Mouse (Mus musculus) mouse embryonic stem cell (cell line): ENCODE measurements at regions not wholly inside any gene's neighbourhood (a gene's known extent, or its start where the extent isn't known, plus 50 kb on each side); places are given as distances from the start of the nearest gene placed in this dataset.

Source experiments
- in situ Hi-C, 2 experiments: fragments of 300-500 bp; cut with MboI; formaldehyde crosslinking; loops; 1 replicate in 1 of 2; 3 replicates in 1 of 2; pipeline ENCODE4 v1.14.3; 2019 to 2020; ENCODE audit warnings: low sequenced_read_pairs in 2 of 2, low pct_unique_long_range_greater_than_20kb in 1 of 2, mixed read lengths in 1 of 2; ENCODE audit not compliant: unreplicated experiment in 1 of 2

GRCm38 (mm10) chr13:47998495-47998894 lies 262.5 kb upstream of the Id4 start:
- in situ Hi-C loops: no loop called here

DNA sequence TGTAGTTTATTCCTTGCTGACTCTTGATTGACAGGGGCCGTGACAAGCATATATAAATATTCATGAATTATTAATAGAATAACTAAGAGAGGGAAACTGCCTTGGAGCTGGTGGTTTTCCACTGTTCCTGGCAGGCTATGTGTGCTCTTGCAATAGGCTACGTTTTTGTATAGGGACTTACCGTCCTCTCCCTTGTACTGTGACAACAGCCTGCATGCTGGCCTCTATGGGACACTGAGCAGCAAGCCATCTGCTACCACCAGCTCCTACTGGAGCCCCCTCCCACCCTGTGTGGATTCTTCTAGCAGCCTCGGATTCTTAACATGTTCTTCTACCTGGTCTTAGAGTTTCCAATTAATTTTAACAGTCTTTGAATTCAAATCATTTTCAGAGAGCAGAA lies 261.6 kb upstream of the Id4 start:
- in situ Hi-C loops: no loop called here

GRCm38 (mm10) chr13:48003126-48003525 lies 257.9 kb upstream of the Id4 start:
- in situ Hi-C loops: no loop called here

GRCm38 (mm10) chr13:48013336-48013750 lies 247.7 kb upstream of the Id4 start:
- in situ Hi-C loops: loop anchor here (10.0 kb wide), 1 partner anchor 451 kb away; no protein-coding TSS in a partner anchor

- in situ Hi-C loops: loop anchor here (10.0 kb wide), 1 partner anchor 450 kb away; no protein-coding TSS in a partner anchor
Observed at GRCm38 (mm10) chr13:48015296-48015695, 245.7 kb upstream of the Id4 start.

DNA sequence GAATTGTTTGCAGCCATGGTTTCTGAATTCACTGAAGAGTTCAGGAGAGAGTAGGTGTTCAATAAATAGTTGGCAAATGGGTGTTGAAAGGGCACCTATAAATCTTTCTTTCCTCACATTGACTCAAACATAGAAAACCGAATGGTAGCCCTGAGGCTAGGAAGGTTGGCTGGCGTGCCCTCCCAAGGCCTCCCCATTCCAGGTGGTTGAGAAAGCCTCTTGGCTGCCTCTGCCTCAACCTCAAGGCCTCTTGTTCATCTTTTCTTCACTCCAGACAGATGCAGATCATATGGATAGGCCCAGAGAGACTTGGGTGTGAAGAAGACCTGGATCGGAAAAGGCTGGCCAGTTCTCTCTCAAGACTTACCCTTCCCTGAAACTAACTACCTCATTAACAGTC lies 245.0 kb upstream of the Id4 start:
- in situ Hi-C loops: loop anchor here (10.0 kb wide), 1 partner anchor 449 kb away; no protein-coding TSS in a partner anchor

GRCm38 (mm10) chr13:48016606-48017005 lies 244.4 kb upstream of the Id4 start:
- in situ Hi-C loops: loop anchor here (10.0 kb wide), 1 partner anchor 448 kb away; no protein-coding TSS in a partner anchor

GRCm38 (mm10) chr13:48017649-48018048 lies 243.4 kb upstream of the Id4 start:
- in situ Hi-C loops: loop anchor here (10.0 kb wide), 1 partner anchor 447 kb away; no protein-coding TSS in a partner anchor

DNA sequence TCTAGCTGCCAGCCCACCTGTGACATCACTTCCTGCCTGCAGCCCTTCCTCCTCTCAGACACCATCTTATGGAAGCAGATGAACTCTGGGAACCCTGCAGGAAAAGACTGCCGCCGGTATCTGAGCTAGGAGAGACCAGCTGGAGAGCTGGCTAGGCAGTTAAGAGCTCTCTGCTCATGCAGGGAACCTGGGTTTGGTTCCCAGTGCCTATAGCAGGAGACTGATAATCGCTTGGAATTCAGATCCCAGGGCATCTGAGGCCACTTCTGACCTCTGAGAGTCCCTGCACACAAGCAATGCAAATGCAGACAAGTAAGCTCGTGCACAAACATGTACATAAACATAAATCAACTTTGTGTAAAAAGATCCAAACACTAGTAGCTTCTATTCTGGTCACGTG lies 242.4 kb upstream of the Id4 start:
- in situ Hi-C loops: loop anchor here (10.0 kb wide), 1 partner anchor 446 kb away; no protein-coding TSS in a partner anchor

DNA sequence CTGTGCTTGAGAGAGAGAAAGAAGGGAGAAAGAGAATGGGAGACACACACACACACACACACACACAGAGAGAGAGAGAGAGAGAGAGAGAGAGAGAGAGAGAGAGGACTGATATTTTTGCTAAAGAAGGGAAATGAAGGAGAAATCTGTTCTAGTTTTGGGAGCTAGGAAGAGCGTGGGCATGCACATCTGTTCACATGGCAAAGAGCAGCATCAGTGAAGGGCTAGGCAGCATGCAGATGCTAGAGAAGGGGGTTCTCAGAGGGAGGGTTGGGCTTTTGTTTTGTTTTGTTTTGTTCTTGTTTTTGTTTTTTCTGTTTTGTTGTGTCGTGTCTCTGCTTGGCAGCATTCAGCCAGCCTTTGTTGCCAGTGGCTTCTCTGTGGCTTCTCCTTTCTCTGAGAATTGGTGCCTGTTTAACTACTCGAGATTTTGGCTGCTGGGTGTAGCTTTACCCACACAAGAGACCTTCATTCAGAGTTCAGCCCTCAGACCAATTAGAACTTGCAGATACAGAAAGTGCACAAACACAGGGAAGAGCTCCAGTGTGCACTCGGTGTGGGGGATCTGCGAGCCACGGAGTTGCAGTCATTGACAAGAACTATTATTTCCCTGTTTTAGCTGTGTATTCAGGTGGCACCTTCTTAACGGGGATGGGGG lies 237.9 kb upstream of the Id4 start:
- in situ Hi-C loops: no loop called here

DNA sequence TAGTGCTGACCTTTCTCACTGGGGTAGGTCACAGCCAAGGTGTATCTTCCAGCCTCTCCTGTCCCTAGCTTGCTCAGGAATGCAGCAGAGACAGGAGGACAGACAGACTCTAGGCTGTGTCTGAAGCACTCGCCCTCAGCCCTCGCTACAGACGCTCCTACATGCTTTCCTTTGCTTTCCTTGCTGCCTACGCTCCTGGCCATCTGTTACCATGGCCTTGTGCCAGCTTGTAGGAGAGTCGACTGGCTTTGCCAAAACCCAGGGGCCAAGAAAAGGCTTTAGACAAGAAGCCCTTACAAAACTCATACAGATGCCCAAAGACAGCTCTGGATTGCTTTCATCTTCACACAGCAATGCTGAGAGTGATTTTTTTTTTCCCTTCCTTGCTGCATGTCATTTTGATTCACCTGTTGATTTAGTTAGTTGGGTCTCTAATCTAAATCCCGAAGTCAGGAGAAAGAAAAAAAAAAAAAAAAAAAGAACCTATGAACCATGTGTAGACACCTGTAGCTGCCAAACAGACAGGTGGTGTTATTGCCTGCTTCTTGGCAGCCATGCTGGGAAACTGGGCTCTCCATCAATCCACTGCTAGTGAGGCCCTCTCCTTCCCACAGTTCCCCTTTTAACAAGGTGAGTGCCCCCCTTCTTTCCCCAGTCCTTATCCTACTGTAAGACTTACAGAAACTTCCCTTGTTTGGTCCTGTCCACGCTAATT lies 233.1 kb upstream of the Id4 start:
- in situ Hi-C loops: no loop called here

GRCm38 (mm10) chr13:48031491-48031890 lies 229.5 kb upstream of the Id4 start:
- in situ Hi-C loops: no loop called here

DNA sequence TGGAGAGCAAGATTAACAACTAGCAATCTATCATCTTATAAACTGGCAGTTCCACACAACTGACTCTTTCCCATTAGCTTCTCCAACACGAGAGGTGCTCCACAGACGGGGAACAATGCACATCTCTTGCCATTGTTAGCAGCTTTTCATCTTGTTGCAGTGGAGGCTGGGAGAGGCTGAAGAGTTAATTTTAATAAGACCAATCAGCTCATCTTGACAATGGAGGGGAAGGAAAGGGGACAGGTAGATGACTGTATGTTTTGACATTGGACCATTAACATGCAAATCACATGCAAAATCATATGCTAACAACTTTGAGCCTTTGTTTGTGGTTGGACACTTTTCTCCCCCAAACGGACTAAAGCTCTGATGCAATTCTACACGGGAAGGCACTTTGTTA lies 218.9 kb upstream of the Id4 start:
- in situ Hi-C loops: no loop called here

DNA sequence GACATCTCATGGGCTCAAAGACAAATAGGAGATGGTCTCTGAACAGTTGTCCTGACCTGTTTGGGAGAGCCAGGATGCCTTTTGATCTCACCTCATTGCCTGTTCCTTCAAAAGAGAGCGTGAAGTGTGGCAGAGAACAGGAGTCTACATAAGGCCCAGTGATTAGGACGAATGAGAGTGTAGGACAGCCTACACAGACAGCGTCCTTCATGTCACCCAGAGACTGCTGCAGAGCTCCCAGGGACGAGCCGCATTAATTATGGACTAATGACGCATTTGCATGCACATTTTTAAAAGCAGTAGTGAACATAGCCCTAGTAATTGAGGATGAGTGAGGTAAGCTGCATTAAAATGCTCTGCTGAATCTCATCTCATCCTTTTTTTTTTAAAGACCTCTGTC lies 218.5 kb upstream of the Id4 start:
- in situ Hi-C loops: no loop called here

GRCm38 (mm10) chr13:48046201-48046750 lies 214.8 kb upstream of the Id4 start:
- in situ Hi-C loops: no loop called here

- in situ Hi-C loops: no loop called here
Observed at GRCm38 (mm10) chr13:48049796-48050195, 211.2 kb upstream of the Id4 start.

- in situ Hi-C loops: no loop called here
Observed at GRCm38 (mm10) chr13:48074630-48075029, 186.4 kb upstream of the Id4 start.

- in situ Hi-C loops: no loop called here
Observed at GRCm38 (mm10) chr13:48075315-48075714, 185.7 kb upstream of the Id4 start.

GRCm38 (mm10) chr13:48078214-48078613 lies 182.8 kb upstream of the Id4 start:
- in situ Hi-C loops: no loop called here
